Mouse (Mus musculus): ENCODE measurements at regions not wholly inside any gene's neighbourhood (a gene's known extent, or its start where the extent isn't known, plus 50 kb on each side); places are given as distances from the start of the nearest gene placed in this dataset.

DNA sequence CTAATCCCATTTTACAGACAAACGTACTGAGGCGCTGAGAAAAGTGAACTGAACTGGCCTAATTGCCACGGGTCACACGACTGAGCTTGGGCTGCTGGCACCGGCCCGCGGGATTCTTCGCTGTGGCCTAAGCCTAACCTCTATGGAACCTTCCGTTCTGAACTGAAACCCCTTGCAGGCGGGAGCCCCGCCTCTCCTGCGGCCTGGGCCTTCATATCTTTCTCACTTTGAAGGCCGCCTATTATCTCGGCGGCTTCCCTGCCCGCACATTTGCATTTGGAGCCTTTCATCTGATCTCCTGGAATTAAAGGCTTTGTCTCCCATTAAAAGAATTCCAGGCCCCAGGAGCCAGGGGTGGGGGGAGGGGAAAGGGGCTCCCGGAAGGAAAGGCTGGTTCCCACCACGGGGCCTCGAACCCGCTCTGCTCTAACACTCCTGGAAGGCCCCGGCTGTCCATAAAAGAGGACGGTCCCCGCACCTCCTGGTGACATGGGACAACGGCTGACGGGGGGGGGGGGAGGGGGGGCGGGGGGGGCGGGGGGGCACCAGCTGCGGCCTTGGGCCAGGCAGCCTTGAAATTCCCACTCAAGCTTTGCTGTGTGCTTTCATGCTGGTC lies 122.9 kb upstream of the Pja1 start:
- DNase-seq (ENCODE audit: low read depth): no peak

DNA sequence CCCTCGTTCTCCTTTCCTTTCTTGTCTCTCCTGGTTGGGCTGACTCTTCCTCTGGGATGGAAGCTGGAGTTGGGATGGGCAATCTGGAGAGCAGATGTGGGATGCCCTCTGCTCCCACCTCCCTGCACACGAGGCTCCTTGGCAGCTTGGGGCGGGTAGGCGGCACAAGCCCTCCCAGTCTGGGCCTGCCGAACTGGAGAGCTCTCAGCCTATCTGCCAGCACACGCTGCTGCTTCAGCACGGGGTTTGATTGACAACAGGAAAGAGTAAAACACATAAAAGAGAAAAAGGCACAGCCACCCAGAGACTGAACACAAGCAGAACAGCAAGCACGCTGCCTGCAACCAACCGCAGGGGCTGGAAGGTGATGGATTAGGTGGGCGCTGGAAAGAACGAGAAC lies 121.9 kb upstream of the Pja1 start:
- DNase-seq (ENCODE audit: low read depth): no peak

DNA sequence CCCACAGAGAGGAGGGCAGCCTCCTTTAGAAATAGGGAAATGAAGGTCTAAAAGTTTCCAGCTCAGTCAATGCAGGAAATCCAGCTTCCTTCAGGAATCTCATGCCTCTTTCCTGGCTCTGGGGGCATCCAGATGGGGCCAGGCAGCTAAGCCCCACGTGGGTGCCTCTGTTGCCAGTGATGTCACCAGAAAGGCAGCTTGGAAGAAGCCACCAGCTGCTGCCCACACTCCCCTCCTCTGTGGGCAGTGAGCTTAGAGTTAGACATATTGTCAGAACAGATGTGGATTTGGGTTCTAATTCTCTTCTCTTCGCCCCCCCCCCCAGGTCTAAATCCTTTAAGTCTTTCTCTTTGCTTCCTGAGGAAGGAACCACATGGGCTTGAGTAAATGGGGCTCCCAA lies 116.2 kb upstream of the Pja1 start:
- DNase-seq (ENCODE audit: low read depth): no peak

DNA sequence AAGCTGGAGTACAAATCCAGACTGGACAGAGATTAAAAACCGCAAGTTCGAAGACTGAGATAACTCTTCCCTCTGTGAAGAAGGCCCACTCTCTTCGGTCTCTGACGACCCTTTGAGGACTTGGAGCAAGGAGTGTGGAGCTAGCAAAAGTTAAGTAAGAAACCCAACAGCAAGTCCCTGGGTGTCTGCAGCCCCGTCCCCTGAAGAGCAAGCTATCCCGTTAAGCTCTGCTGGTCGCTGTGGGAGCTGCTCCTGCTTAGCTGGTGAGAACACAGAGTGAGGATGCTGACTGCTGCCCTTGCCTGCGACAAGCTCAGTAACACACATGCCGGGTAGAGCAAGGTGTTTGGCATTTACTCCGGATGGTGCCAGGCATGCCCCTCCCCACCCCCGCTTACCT lies 115.2 kb upstream of the Pja1 start:
- no peak for DNase-seq (ENCODE audit: low read depth)

DNA sequence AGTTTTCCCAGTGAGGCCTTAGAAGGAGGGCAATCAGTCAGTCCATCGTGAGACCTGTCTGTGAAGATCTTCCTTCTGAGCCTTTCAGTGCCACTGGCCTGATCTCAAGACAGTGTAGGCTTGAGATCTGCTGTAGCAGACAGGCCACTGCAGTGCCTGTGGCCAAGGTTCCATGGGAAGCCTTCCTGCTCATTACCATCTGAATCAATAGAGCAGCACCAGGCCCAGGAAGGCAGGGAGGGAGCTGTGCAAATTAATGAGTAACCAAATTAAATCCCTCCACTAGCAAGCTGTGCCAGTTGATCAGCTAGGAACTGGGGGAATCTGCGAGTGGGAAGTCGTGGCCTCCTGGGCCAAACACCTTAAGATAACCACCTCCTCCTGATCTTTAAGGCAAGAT lies 114.6 kb upstream of the Pja1 start:
- DNase-seq (ENCODE audit: low read depth): no peak

DNA sequence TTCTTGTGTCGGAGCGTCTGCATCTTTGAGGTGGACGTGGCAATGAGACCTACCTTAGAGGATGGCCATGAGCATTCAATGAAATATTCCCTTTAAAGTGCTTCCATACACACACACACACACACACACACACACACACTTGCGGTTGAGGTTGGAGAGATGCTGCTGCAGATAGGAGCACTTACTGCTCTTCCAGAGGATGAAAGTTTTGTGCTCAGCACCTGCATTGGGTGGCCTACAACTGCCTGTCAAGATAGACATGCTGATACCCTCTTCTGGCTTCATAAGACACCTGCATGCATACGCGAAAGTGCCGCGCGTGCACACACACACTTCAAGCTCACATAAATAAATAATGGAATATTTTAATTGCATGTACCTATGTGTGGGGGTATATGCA lies 111.5 kb upstream of the Pja1 start:
- DNase-seq (ENCODE audit: low read depth): no peak

DNA sequence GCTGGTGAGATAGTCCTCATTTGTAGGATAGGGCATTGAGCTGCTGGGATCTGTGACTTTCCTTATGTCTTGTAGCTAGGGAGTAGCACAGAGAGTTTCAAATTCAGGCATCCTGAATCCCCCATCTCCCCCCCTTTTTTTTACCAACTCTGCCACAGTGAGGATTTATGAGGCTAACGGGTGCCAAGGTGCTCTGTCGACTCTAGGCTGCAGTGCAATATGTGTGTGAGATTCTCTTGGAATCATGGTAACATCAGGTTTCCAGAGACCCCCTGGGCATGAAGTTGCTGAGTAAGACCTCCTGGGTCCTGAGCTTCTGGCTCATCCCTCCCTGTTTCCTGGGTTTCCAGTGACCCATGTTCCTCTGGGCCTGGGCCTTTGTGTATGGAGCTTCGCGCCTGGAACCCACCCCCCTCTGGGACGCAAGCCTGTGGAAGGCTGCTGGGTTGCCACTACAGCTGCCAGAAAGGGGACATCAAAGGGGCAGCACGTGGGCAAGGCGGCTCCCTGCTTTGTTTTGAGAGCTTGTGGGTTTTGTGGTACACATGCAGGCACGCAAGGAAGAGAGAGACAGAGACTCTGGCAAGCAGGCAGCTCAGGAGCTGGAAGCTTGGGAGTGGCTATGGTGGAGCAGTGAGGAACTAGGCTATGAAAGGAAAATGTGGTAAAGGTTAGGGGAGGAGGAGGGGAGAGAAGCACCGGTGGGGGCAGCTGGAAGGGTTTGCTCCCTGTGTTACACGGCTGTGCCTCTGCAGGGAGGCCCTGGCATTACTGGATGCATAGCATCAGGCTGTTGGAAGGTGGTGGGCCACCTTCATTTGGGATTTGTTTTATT lies 110.8 kb upstream of the Pja1 start:
- DNase-seq (ENCODE audit: low read depth): no peak

DNA sequence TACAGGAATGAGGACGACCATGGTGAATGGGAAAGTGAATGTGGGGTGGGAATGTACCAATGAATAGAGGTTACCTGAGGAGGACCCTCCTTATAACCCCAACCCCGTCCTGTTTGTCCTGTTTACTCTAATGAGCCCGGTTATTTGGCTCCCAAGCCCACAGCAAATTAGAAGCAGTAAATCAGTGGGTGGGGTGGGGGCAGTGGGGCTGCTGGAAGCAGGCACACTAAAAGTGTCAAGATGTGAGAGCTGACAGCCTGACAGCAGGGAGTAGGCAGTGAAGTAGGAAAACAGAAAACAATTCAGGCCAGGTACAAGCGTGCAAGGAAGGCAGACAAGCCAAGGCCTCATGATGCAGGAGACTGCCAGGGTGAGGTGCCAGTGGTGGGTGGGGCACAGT lies 108.1 kb upstream of the Pja1 start:
- DNase-seq (ENCODE audit: low read depth): no peak

DNA sequence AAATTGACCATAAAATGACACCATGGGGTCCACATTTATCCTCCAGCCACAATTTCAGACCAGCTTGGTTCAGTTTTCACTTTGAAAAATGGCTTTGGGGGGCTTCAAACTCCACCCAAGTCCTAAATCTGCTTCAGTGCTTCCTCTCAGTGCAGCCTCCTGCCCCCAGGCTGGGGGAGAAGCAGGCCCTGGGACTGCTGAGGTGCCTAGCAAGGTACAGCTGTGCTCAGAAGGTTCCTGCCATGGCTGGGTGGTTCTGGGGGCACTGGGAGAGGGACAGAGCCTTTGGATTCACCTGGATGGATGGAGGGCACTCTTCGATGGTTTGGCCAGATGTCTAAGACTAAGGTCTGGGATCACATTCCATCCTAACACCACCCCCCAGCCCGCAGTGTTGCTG lies 107.7 kb upstream of the Pja1 start:
- no peak for DNase-seq (ENCODE audit: low read depth)

DNA sequence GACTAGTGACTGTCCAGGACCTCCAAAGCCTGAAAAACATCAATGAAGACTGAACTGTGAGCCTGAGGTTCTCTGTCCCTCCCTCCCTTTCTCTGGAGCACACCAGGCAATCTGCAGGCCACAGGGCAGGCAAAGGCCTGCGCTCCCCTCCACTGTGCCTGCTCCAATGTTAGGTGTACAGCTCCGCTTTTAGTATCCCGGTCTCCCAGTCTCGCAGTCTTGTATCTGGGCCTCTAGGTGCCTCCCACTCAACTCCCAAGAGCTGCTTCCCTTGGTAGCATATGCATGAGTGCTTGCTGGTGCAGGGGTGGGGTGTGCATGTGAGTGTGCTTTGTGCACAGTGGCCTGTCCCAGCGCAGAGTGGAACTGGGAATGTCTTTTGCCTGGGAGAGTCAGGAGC lies 104.0 kb upstream of the Pja1 start:
- no peak for DNase-seq (ENCODE audit: low read depth)

DNA sequence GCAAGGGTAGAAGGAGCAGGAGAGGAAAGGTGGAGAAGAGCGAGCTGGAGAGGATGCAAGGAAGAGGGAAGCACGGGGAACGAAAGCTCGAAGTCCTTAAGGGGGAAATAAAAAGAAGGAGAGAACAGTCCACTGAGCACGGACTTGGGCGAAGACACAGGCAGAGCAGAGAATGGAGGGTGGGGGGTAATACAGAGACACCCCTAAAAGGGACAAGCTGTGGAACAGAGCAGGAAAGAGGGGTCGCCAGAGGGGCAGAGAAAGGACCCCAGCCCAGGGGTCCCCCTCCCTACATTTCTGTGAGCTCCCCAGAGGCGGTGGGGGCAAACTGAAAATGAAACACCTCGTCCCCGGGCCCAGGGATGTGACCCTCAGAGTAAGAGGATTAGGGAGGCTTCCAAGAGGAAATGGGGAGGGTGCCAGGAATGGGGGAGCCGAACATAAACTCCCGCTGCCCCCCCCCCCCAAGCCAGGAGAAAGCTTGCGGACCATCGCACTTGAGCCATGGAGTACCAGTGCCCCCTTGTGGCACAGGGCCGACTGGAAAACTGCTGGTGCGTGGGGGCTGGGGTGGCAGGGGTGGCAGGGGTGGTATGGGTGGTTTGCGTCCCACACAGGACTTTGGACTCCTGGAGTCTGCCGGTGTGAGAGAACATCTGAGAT lies 103.5 kb upstream of the Pja1 start:
- peak; percentile 0 for DNase-seq (ENCODE audit: low read depth)

DNA sequence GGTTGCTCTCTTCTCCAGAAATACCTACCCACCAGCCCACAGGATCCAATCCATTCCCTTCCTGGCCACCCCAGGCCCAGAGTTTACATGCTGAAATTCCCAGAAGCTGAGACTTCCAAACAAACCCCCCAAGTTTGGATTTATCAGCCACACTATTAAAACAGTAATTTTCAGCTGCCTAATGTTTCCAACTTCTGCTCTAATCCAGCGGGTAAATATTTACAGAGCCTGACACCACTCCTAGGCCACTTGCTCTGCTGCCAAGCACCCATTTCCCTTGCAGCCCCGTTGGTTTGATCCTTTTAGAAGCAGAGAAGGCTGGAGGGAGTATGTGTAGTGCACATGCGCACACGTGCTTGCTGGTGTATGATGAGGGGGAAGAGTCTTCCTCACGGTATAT lies 99.1 kb upstream of the Pja1 start:
- DNase-seq (ENCODE audit: low read depth): no peak

DNA sequence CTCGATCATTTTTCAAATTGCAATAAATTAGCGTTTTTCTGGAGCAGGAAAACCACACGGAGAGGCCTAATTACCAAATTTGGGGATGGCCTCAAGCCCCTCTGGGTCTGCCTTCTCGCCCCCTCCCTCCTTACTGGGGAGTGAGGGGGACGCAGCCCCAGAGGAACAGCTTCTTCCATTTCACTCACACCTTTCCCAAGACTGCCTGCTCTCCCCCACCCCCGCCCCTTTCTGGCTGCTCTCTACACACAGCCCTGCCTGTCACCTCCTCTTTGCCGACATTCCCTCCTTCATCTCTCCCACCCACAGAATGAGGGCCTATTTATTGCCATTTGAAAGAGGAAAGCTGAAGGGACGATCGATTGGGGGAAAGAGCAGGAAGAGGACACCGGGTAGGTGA lies 97.2 kb upstream of the Pja1 start:
- DNase-seq (ENCODE audit: low read depth): no peak

DNA sequence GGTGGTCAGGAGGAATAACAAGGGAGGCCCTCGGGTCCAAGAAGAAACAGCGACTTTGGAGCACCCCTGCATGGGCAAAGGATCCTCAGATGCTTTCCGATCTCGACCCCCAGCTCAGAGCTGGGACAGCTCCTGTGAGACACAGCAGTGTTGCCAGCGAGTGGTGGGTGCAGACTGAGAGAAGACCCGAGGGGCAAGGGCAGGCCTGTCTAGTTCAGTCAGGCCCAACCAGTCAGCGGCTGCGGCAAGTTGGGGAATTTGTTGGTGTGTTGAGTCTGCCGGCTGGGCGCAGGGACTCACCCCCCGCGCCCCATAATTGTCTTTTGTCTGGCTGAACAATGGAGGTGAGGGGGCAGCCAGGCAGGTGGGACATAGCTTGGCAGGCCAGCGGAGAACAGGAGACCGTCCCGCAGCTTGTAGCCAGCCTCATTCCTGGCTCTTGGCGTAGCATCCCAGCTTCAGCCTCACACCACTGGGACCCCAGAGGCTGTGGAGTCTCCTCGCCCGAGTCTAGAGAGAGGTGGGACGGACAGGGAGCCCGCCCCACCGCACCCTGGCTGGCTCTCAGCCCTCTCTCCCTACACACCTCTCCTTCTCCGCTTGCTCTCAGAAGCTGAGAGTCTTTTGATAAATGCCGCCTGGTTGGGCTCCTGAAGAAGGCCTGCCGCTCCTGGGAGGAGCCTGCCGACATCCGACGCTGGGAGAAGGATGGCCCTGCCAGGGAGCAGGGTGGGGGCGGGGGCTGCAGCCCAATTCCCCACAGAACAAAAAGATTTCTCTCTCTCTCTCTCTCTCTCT lies 96.5 kb upstream of the Pja1 start:
- no peak for DNase-seq (ENCODE audit: low read depth)

DNA sequence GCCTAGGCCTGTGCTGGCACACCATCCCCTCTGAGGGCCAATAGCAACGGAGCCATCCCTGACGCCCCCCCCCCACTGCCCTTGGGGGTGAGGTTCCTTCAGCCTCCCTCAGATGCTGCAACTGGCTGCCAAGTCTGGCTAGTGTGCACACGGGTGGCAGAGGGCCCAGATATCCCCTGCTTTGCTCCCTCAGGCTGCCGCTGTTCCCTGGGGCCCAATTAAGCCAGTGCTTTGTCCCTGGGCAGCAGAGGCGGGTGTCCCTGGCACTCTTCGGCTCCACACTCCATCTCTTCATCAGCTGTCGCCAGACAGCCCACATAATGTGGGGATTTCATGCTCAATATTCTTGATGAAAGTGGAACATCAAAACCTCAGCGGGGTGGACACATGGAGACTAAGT lies 90.9 kb upstream of the Pja1 start:
- DNase-seq (ENCODE audit: low read depth): no peak

DNA sequence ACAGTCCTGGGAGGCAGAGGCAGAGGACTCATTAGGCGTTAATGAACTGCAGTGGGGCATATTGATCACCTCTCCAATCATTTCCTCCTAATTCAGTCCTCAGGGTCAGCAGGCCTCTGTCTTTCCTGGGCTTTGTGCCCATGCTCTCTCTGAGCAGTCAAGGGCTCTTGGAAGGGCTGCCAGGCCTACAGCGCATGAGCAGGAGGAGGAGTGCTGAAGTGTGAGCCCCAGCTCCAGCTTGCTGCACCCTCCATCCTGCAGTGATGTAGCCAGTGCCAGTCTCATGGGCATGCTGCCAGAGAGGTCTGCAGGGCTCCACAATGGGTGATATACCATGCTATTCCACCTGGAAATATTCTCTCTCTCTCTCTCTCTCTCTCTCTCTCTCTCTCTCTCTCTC lies 89.6 kb upstream of the Pja1 start:
- DNase-seq (ENCODE audit: low read depth): no peak

DNA sequence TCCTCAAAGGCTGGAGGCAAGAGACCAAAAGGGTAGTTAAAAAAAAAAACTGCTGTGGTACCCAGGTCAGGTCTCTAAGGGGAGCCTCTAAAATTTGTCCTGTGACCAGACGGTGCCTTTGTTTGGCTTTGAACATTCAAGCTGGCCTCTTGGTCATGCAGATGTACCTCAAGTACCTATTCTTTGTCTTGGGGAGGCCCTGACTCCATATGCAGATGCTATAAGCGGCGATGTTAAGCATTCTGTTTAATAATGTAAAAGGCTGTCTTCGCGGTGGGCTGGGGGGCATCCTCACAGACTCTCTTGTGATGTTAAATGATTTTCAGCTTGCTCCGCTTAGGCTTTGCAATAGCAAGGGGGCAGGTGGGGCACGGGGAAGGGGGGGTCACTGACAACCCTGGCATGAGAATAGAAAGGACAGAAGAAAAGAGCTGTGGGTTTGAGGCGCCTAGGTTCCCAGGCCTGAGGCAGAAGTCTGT lies 85.8 kb upstream of the Pja1 start:
- no peak for DNase-seq (ENCODE audit: low read depth)

DNA sequence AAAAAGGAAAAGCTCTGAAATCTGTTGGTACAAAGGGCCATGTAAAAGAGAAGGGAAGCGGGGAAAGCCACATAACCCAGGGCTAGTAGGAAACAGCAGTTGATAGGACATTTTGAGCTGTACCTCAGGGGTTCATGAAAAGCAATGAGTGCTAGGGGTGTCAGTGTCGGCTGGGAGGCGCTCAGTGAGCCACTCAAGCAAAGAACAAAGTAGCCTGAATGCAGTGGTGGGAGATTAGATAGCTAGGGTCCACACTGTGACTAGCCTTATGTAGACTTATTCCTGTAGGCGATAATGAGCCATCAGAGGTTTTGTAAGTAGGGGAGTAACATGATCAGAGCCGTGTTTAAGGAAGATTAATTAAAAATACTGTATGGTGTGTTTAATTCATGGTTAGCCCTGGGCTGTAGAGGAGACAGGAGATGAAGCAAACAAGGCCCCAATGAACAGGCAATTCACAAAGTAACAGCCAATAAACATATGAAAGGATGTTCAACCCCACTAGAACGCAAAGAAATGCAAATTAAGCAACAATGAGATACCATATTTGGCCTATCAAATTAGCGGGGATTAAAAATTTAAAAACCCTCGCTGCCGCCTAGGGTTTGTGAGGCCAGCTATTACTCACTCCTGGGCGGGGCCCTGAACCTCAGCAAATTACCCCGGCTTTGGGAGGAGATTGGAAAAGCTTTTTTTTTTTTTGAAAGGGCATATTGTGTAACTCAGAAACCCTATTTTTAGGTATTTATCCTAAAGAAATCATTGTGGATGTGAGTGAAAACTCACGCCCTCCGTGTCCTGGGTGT lies 85.1 kb upstream of the Pja1 start:
- DNase-seq (ENCODE audit: low read depth): no peak

DNA sequence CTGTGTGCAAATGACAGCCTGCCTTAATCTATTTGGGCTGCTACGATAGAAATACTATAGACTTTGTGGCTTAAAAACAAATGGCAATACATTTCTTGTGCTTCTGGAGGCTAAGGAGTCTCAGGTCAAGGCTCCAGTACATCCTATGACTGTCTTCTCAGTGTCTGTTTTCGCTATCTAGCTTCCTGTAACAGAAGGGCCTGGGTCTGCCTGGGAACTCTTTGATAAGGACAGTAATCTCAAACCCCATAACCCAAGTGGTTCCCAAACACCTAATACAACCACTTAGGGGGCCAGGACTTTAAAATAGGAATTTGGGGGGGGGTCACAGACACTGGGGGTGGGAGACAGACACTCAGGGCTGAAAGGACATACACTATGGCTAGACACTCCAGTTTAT lies 81.7 kb upstream of the Pja1 start:
- no peak for DNase-seq (ENCODE audit: low read depth)

DNA sequence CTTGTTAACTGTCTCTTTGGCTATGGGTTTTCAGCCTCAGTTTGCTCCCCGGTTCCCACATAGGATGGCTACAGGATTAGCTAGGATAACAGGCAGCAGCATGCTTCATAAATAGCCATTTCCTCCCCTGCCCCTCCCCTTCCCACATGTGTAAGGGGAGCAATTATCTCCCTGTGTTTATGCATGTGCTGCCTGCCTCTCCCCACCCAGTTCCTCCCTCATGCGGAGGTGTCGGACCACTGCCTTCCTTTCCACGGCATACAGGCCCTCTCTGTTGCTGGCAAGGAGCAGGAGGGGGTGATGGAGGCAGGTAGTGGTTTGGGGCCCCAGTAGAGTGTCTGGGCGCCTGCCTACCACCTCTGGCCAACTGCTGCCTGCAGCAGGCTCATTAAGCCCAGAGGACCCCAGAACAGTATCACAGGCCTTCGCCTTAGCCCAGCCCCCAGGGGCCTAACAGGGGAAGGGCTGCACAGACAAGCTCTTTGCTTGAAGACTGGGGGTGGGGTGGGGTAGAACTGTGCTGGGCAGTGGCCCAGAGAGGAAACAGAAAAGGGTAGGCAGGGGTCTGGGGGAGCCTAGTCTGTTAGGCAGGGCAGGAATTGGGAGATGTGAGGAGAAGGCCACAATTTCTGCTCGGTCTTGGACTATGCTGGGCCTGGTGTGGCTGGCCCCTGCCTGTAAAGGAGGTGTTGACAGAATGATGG lies 79.1 kb upstream of the Pja1 start:
- no peak for DNase-seq (ENCODE audit: low read depth)

All from 416B (cell line).